Mouse (Mus musculus) limb, embryonic 10.5 days (tissue): ENCODE results near the gene Leo1. TPM values are rescaled to one million over a fixed set of nuclear protein-coding genes. Genes with fewer than 3 reads are reported as not detected.

Experiments
- DNase-seq: peaks from one replicate; pipeline ENCODE4 v3.0.0-alpha.2; 2017; ENCODE audit warnings: low spot score
- H3K27ac ChIP-seq: fragments of 300-500 bp; sonication (generic); 2 replicates; pipeline ENCODE4 v1.5.1; 2016; ENCODE audit warnings: mild to moderate bottlenecking
- H3K27me3 ChIP-seq: fragments of 300-500 bp; sonication (generic); 2 replicates; pipeline ENCODE4 v1.6.1; 2016; ENCODE audit warnings: low read depth, mild to moderate bottlenecking; ENCODE audit not compliant: poor library complexity, severe bottlenecking
- H3K36me3 ChIP-seq: fragments of 300-500 bp; sonication (generic); 2 replicates; pipeline ENCODE4 v1.6.1; 2016; ENCODE audit warnings: mild to moderate bottlenecking, moderate library complexity
- H3K4me1 ChIP-seq: fragments of 300-500 bp; sonication (generic); 2 replicates; pipeline ENCODE4 v1.6.1; 2016
- H3K4me3 ChIP-seq: fragments of 300-500 bp; sonication (generic); 2 replicates; pipeline ENCODE4 v1.5.1; 2016; ENCODE audit warnings: mild to moderate bottlenecking, moderate library complexity
- H3K9me3 ChIP-seq: fragments of 300-500 bp; sonication (generic); replicated peaks from 2 replicates; pipeline ENCODE4 v1.6.1; 2016; ENCODE audit warnings: mild to moderate bottlenecking
- WGBS: fragments of 180-500 bp; shearing (Covaris S2); methylation state at CpG from one replicate; pipeline ENCODE4 v1.1.7; 2016; 5-methylcytosine and 5-hydroxymethylcytosine counted together
- polyA plus RNA-seq: library from polyadenylated mRNA; unstranded; fragments of >200 nt; fragmentation: Nextera tagmentation; extraction: Ambion mirVana; gene quantifications from 2 replicates; pipeline ENCODE4 v1.2.1, GENCODE M21; 2016

Gene Leo1
- polyA plus RNA-seq, 1 experiment from 2014 or later: 58.3 TPM

DNA sequence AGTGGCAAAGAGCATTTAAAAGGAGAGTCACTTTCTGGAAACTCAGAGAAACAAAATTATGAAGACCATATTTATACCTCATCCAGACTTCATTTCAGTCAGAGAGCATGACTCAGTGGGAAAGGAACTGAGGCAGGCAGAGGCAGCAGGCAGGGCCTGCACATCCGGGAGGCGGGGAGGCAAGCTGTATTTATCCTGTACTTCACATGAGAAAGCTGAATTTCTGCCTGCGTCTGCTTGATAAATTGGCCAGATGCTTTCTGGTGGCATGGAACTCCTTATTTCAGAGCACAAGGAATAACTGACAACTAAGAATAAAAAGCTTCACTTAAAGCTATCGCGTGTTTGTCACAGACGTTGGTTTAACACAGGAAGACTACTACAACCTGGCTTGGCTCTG lies 63.0 kb downstream of the Leo1 start:
- no peaks in the 10 kb centered on the region for H3K27me3 ChIP-seq
- peaks cover 77% of the 10 kb centered on the region for H3K36me3 ChIP-seq
- H3K27ac ChIP-seq: no peak overlapping the region
- no peaks in the 10 kb centered on the region for H3K4me1 ChIP-seq
- DNase-seq: no peak
- no peak overlapping the region for H3K4me3 ChIP-seq
- no peaks in the 10 kb centered on the region for H3K9me3 ChIP-seq
- 94% methylated on average over 6 of the region's 6 CpGs for whole genome bisulfite sequencing

DNA sequence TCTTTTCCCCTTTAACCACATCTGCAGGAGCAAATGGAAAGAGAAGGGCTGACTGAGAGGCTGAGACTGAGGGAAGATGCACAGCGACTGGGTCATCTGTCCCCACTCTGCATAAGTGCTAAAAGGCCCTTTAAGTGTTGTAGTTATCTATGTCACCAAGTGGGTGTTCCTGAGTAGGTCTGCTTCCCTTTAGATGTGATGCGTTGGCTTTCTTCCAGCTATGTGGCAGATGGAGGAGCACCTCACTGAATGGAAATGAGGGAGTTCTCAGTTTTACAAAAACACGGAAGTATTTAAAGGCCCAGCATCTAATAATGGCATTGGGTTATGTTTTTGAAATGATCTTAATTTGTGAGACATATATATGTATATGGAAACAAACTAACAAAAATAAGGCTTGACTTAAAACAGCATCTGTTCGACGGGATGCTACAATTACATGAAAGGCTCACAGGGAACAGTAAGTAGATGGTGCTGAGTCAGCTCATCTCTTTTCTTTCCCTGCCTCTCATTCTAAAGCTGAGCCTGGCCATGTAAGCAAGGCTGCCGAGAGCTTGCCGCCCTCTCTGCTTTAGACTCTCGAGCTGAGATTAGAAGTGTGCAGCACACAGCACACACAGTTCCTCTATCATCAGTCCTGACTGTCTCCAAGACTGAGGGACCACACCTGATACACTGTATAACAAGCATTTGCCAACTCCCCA lies 70.1 kb downstream of the Leo1 start:
- DNase-seq: no peak
- H3K27ac ChIP-seq: no peak overlapping the region
- no peaks in the 10 kb centered on the region for H3K27me3 ChIP-seq
- H3K4me3 ChIP-seq: no peak overlapping the region
- H3K9me3 ChIP-seq: no peaks in the 10 kb centered on the region
- WGBS: 91% methylated on average over 8 of the region's 8 CpGs
- H3K4me1 ChIP-seq: no peaks in the 10 kb centered on the region
- H3K36me3 ChIP-seq: peaks cover 88% of the 10 kb centered on the region

- Histone ChIP-seq H3K36me3 (peaks cover 55% of the 10 kb centered on the region), H3K4me1 (no peaks in the 10 kb centered on the region), H3K4me3 (no peak overlapping the region), H3K27ac (no peak overlapping the region), H3K9me3 (no peaks in the 10 kb centered on the region), H3K27me3 (no peaks in the 10 kb centered on the region)
- 70% methylated on average over 12 of the region's 12 CpGs for WGBS
- DNase-seq: no peak
Measured at GRCm38 (mm10) chr9:75515464-75516113, 74.3 kb downstream of the Leo1 start.

Other genes starting within 250 kb of the Leo1 start
- 0.41 and 0.58 TPM in 2 replicates for gene Myo5c, start 209.5 kb upstream of the Leo1 start, polyA plus RNA-seq
- 14.3 and 17.8 TPM in 2 replicates for gene Gnb5, start 135.2 kb upstream of the Leo1 start, polyA plus RNA-seq
- not detected in 2 replicates for gene Bcl2l10, start 93.8 kb upstream of the Leo1 start, polyA plus RNA-seq
- gene Mapk6, start 31.5 kb upstream of the Leo1 start, polyA plus RNA-seq: 141 and 146 TPM in 2 replicates
- gene Tmod3, start 118.1 kb downstream of the Leo1 start, polyA plus RNA-seq: 102 and 106 TPM in 2 replicates
- 21.1 and 21.6 TPM in 2 replicates for gene Tmod2, start 169.8 kb downstream of the Leo1 start, polyA plus RNA-seq
- 13.6 and 14.9 TPM in 2 replicates for gene Lysmd2, start 184.2 kb downstream of the Leo1 start, polyA plus RNA-seq
- gene Scg3, start 242.5 kb downstream of the Leo1 start, polyA plus RNA-seq: 0.06 TPM in 1 of 2 replicates, not detected in the other